Mouse (Mus musculus): ENCODE data around the gene Zfp747.

DNA sequence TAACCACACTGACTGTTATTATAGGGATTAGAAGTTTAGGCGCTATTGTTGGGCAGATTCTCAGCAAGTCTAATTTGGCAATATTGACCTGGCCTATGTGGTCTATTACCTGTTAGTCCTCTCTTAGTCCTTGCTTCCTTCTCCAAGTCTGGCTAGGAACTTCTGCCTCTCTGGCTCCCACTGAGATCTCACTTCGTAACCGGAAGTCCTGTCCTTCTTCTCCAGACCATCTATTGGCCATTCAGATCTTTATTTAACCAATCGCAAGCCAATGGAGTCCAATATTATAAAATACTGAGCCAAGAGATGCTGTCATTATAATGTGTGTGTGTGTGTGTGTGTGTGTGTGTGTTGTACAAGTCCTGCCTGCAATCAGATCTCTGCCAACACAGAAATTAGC is 11.7 kb downstream of the Zfp747 start:
- TF ChIP-seq CTCF (IDR thresholded peaks at IDR 0.05; ENCODE audit: control insufficient read depth, insufficient read depth, low read length): no peak
- TF ChIP-seq POLR2A (IDR thresholded peaks at IDR 0.05; ENCODE audit: borderline replicate concordance, control insufficient read depth, low read depth, low read length): no peak
